ENCODE assay signal across 10 mouse cellular contexts in the genomic region with DNA sequence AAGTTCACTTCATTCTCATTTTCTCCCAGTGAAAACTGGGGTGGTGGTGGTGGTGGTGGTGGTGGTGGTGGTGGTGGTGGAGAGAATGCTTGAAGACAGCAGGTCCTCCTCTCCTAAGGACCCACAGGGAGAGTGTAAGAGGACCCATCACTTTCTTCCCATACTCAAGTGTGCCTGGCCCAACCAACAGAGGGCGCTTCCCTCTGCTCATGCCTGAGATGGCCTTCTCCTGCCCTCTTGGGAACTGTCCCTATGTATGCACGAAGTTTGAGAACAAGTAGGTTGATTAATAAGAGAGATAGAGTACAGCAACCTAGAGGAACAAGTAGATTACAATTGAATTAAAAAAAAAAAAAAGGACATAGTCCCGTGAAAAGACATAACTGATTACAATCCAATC.
DNase-seq lines count a peak whose midpoint lies in the region; ATAC-seq and TF ChIP-seq lines count a peak whose summit lies in the region.
"Had no signal": no experiment of that assay in that cellular context is flagged by ENCODE, and none has a peak within 500 bp of the region (broad histone marks: within the 10 kb centered on the region; RNA-seq: fewer than 3 reads in every experiment).

No protein-coding gene starts in this region.

- peak; percentile 48 for TF ChIP-seq CTCF in forebrain, postnatal 0 days (IDR thresholded peaks at IDR 0.05; ENCODE audit: low read depth)
- peak; percentile 57 for TF ChIP-seq CTCF in brain, embryonic 14.5 days (IDR thresholded peaks at IDR 0.05; ENCODE audit: borderline replicate concordance, extremely low read depth, insufficient read depth, insufficient read length)

- no peak for ATAC-seq in forebrain, postnatal 0 days
- ATAC-seq in forebrain, embryonic 13.5 days, result no peak
- no peak for ATAC-seq in midbrain, embryonic 14.5 days (ENCODE audit: low FRiP score, low TSS enrichment)
- ATAC-seq in midbrain, embryonic 15.5 days (replicated peaks), result no peak

- no peak overlapping the region for H3K4me2 ChIP-seq in forebrain, postnatal 0 days (ENCODE audit: low read depth)
- no peak overlapping the region for H3K4me2 ChIP-seq in forebrain, embryonic 13.5 days
- H3K4me2 ChIP-seq in midbrain, embryonic 14.5 days (ENCODE audit: low read length), result no peak overlapping the region
- no peak overlapping the region for H3K4me2 ChIP-seq in midbrain, embryonic 15.5 days
- H3K4me2 ChIP-seq: limb, embryonic 13.5 days had no signal

- no peak for TF ChIP-seq POLR2A in brain, embryonic 14.5 days (IDR thresholded peaks at IDR 0.05; ENCODE audit: borderline replicate concordance, extremely low read depth, insufficient read depth, insufficient read length, poor library complexity, severe bottlenecking)

- no peak overlapping the region for H3K4me3 ChIP-seq in forebrain, postnatal 0 days (ENCODE audit: low read depth, low read length)
- no peak overlapping the region for H3K4me3 ChIP-seq in forebrain, embryonic 13.5 days
- H3K4me3 ChIP-seq in midbrain, embryonic 14.5 days (replicated peaks; ENCODE audit: low read depth, low read length), result no peak overlapping the region
- H3K4me3 ChIP-seq in midbrain, embryonic 15.5 days, result no peak overlapping the region
- H3K4me3 ChIP-seq: erythroblast, embryonic 14.5 days; limb, embryonic 13.5 days had no signal

- no peaks in the 10 kb centered on the region for H3K4me1 ChIP-seq in forebrain, postnatal 0 days (ENCODE audit: insufficient read depth)
- no peaks in the 10 kb centered on the region for H3K4me1 ChIP-seq in forebrain, embryonic 13.5 days
- H3K4me1 ChIP-seq in midbrain, embryonic 14.5 days (ENCODE audit: control insufficient read depth, insufficient read depth, low read length), result no peaks in the 10 kb centered on the region
- no peaks in the 10 kb centered on the region for H3K4me1 ChIP-seq in midbrain, embryonic 15.5 days
- H3K4me1 ChIP-seq: limb, embryonic 13.5 days had no signal

- H3K27ac ChIP-seq in forebrain, postnatal 0 days (ENCODE audit: low read depth, low read length), result no peak overlapping the region
- H3K27ac ChIP-seq in forebrain, embryonic 13.5 days, result no peak overlapping the region
- H3K27ac ChIP-seq in midbrain, embryonic 14.5 days (replicated peaks; ENCODE audit: low read depth, low read length), result no peak overlapping the region
- H3K27ac ChIP-seq in midbrain, embryonic 15.5 days, result no peak overlapping the region
- H3K27ac ChIP-seq: limb, embryonic 13.5 days had no signal

- no peaks in the 10 kb centered on the region for H3K36me3 ChIP-seq in forebrain, postnatal 0 days (ENCODE audit: insufficient read depth)
- no peaks in the 10 kb centered on the region for H3K36me3 ChIP-seq in forebrain, embryonic 13.5 days (ENCODE audit: poor library complexity, severe bottlenecking)
- no peaks in the 10 kb centered on the region for H3K36me3 ChIP-seq in midbrain, embryonic 14.5 days (ENCODE audit: control insufficient read depth, insufficient read depth, low read length)
- no peaks in the 10 kb centered on the region for H3K36me3 ChIP-seq in midbrain, embryonic 15.5 days (replicated peaks)
- H3K36me3 ChIP-seq: limb, embryonic 13.5 days had no signal

- H3K27me3 ChIP-seq in forebrain, postnatal 0 days (ENCODE audit: insufficient read depth, low read length), result no peaks in the 10 kb centered on the region
- no peaks in the 10 kb centered on the region for H3K27me3 ChIP-seq in forebrain, embryonic 13.5 days
- no peaks in the 10 kb centered on the region for H3K27me3 ChIP-seq in midbrain, embryonic 14.5 days (ENCODE audit: control insufficient read depth, insufficient read depth, low read length)
- no peaks in the 10 kb centered on the region for H3K27me3 ChIP-seq in midbrain, embryonic 15.5 days (replicated peaks)

- no peak overlapping the region for H3K9ac ChIP-seq in forebrain, postnatal 0 days
- H3K9ac ChIP-seq in forebrain, embryonic 13.5 days, result no peak overlapping the region
- H3K9ac ChIP-seq in midbrain, embryonic 14.5 days (replicated peaks; ENCODE audit: low read length), result no peak overlapping the region
- H3K9ac ChIP-seq in midbrain, embryonic 15.5 days, result no peak overlapping the region
- H3K9ac ChIP-seq: limb, embryonic 13.5 days had no signal

- H3K9me3 ChIP-seq in forebrain, postnatal 0 days (ENCODE audit: low read length), result no peaks in the 10 kb centered on the region
- H3K9me3 ChIP-seq in forebrain, embryonic 13.5 days (replicated peaks), result no peaks in the 10 kb centered on the region
- no peaks in the 10 kb centered on the region for H3K9me3 ChIP-seq in midbrain, embryonic 14.5 days (ENCODE audit: control insufficient read depth, low read length)
- no peaks in the 10 kb centered on the region for H3K9me3 ChIP-seq in midbrain, embryonic 15.5 days
- H3K9me3 ChIP-seq: limb, embryonic 13.5 days had no signal

- DNase-seq in forebrain, postnatal 0 days, result no peak
- DNase-seq in midbrain, embryonic 14.5 days, result peak; percentile 20
- peak; percentile 15 for DNase-seq in brain, embryonic 14.5 days (ENCODE audit: low read depth)
- peak; percentile 55 to 58 for DNase-seq in kidney, postnatal 4 days
- DNase-seq in frontal cortex, postnatal 10 days (ENCODE audit: low spot score in 2 of 2), result no peak
- no peak for DNase-seq in right cerebral cortex, postnatal 4 days

- WGBS in forebrain, postnatal 0 days, result 50% methylated on average over 3 of the region's 3 CpGs
- WGBS in forebrain, embryonic 13.5 days, result 43% methylated on average over 3 of the region's 3 CpGs
- WGBS in midbrain, embryonic 14.5 days, result 46% methylated on average over 3 of the region's 3 CpGs
- 53% methylated on average over 3 of the region's 3 CpGs for WGBS in midbrain, embryonic 15.5 days

Comparison
In these comparisons a context has a peak if more than half of its experiments do, and no peak if none do; other contexts are left out.
1. DNase-seq: peak in midbrain, embryonic 14.5 days (single experiment), brain, embryonic 14.5 days (single experiment) and kidney, postnatal 4 days (2 of 2); none in forebrain, postnatal 0 days (single experiment), frontal cortex, postnatal 10 days (0 of 2) and right cerebral cortex, postnatal 4 days (single experiment).